Mouse (Mus musculus) heart, adult 9 months (tissue): ENCODE data around the gene Cnp.

Experiments
- DNase-seq, 2 experiments: peaks; one replicate each; pipeline ENCODE4 v3.0.0; 2022; ENCODE audit warnings: low spot score in 2 of 2

Gene Cnp

DNA sequence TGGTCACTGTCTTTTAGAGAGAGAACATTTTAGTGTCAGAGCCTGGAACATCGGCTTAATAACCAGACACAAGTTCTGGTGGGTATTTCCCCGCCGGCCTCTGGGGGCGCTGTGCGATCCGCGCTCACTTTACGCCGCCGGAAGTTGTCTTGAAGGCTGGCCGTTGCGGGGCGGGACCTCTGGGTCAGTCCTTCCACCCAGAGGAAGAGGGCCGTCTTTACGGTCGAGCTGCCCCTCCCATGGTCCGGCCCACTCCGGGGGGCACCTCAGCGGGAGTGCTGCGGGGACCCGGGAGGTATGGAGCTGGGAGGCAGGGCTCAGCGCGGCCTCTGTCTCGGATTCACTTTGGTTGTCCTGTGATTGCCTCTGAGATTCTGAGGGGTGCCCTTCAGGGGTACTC, 48.0 kb downstream of the Cnp start:
- DNase-seq = peak; percentile 93 to 96

GRCm38 (mm10) chr11:100623867-100624266, 49.2 kb downstream of the Cnp start:
- DNase-seq = no peak

DNA sequence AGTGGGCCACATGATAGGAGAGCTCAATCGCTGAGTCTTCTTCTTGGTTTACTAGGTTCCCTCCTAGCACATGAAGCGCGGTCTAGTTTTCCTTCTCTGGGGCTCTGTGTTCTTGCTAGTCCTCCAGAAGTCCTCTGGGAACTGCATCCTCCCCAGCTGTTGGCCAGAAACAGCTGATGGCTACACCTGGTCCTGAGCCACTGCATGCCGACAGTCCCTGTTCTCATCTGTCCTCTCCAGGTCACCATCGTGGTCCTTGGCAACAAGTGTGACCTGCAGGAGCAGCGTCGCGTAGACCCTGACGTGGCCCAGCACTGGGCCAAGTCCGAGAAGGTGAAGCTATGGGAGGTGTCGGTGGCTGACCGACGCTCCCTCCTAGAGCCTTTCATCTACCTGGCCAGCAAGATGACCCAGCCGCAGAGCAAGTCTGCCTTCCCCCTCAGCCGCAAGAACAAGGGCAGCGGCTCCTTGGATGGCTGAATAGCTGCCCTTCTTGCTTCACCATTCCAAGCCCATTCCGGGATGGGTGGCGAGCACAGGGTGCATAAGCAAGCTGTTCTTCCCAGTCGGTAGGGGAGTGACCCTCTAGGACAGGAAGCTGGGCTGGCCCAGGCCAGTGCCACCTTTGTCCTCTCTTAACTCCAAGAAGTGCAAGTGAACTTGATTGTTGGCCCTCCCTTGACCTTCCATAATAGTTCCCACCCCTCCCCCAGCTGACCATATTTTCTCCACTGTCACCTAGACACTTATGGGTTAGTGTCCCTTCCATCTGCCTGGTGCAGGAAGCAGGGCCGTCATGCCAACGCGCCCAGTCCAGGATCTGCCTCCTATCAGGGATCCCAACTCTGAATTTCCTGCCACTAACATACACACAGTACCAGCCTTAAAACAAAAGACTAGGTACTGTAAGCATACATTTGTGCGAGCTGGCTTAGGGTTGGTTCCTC, 51.3 kb downstream of the Cnp start:
- no peak for DNase-seq

DNA sequence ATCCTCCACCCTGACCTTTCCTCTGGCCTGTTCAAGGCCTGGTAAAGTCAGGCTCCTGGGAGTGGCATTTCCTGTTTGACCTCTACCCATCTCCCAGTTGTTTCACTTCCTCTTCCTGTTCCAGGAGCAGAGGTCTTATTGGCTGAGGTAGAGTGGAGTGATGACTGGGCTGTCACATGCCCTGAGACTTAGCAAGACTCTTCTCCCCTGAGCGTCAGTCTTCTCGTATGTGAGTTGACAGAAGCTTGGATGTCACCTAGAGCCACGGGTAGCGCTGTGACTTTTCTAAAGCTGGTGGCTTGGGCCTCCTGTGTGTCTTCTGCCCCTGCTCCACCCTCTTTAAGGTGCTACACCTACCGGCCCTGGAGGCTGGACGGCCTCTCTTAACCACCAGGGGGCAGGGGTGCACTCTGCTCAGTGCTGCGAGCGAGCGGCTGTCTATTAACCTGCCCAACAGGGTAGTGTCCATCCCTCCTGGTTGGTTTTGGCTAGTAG, 52.0 kb downstream of the Cnp start:
- DNase-seq = peak; percentile 61 to 73

- DNase-seq = no peak
Observed at GRCm38 (mm10) chr11:100628056-100628455, 53.4 kb downstream of the Cnp start.

GRCm38 (mm10) chr11:100628862-100629352, 54.2 kb downstream of the Cnp start:
- DNase-seq = no peak

GRCm38 (mm10) chr11:100634530-100634929, 59.8 kb downstream of the Cnp start:
- DNase-seq = no peak

DNA sequence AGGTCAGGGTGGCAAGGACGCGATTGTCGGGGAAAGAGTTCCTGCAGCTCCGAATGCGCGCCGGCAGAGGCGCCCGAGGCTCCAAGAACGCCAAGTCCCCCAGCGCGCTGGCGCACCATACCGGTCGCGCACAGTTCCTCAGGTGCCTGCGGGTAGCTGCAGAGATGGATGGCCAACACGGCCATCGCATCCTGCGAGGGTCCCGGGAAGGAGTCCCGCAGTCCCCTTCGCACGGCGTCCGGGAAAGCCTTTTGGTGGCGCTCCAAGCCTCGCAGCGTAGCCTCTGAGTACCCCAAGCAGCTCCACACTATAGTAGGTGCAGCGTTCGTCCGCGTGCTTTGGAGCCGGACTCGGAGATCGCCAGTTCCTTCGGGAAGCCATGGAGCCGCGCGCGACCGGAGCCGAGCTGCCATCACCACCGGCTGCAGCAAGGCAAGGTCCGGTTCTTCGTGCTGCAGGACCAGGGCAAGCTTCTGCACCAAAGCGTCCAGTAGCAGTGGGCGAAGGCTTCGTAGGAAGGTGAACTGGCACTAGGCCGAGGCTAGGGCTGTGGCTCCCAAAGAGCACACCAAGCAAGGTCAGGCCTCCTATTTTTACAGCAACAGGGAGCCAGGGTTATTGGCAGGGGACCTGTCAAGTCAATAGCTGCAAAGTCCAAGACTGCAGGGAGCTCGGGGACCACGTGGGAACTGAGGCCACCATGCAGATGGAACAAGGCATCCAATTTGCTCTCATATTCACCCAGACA, 65.6 kb downstream of the Cnp start:
- DNase-seq = no peak
